ENCODE assay signal across 22 mouse cellular contexts in genomic region chr8:77850523-77850922, GRCm38 (mm10).
DNase-seq lines count a peak whose midpoint lies in the region; ATAC-seq lines count a peak whose summit lies in the region.
"Had no signal": no experiment of that assay in that cellular context is flagged by ENCODE, and none has a peak within 500 bp of the region (broad histone marks: within the 10 kb centered on the region; RNA-seq: fewer than 3 reads in every experiment).

No protein-coding gene starts in this region.

- 64% methylated on average over 5 of the region's 5 CpGs for WGBS in embryonic facial prominence, embryonic 14.5 days
- 75% methylated on average over 5 of the region's 5 CpGs for WGBS in embryonic facial prominence, embryonic 10.5 days

- peak; percentile 79; the same call in 1 of the 2 replicates for ATAC-seq in embryonic facial prominence, embryonic 14.5 days (ENCODE audit: low read depth)
- 0 out of 2 replicates have a peak, but pooled peaks have one; percentile 26 for ATAC-seq in megakaryocyte progenitor cell, adult 5-6 weeks (replicated peaks; ENCODE audit: poor library complexity)
- ATAC-seq: activated CD4-positive, CD25-positive, alpha-beta regulatory T cell, adult 4 months; CD4-positive, CD25-positive, alpha-beta regulatory T cell, adult 4 months; forebrain, embryonic 13.5 days; forebrain, embryonic 15.5 days; forebrain, postnatal 0 days; Patski had no signal

- no peaks in the 10 kb centered on the region for H3K27me3 ChIP-seq in embryonic facial prominence, embryonic 14.5 days (replicated peaks; ENCODE audit: control insufficient read depth, insufficient read depth, low read length)
- no peaks in the 10 kb centered on the region for H3K27me3 ChIP-seq in embryonic facial prominence, embryonic 10.5 days (replicated peaks; ENCODE audit: low read depth, poor library complexity, severe bottlenecking)
- H3K27me3 ChIP-seq: CH12.LX; embryonic facial prominence, embryonic 13.5 days; forebrain, embryonic 13.5 days; forebrain, embryonic 15.5 days had no signal

- no peak overlapping the region for H3K4me2 ChIP-seq in embryonic facial prominence, embryonic 14.5 days (ENCODE audit: low read depth, low read length)
- H3K4me2 ChIP-seq: embryonic facial prominence, embryonic 13.5 days; forebrain, embryonic 13.5 days; forebrain, embryonic 15.5 days had no signal

- peak; percentile 9 for DNase-seq in adrenal gland, postnatal 10 days
- DNase-seq in adrenal gland, adult 2 months = no peak
- DNase-seq in embryonic facial prominence, embryonic 14.5 days (ENCODE audit: low spot score) = peak; percentile 45
- DNase-seq in embryonic facial prominence, embryonic 10.5 days (ENCODE audit: low spot score) = no peak
- DNase-seq: adrenal gland, adult 8-10 months; adrenal gland, postnatal 36 days; B cell, adult 2 months; cerebellum, adult 11-12 months; cerebellum, adult 2 months; cerebellum, adult 9-10 months; cerebellum, postnatal 10 days; cerebellum, postnatal 25 days; forebrain, postnatal 0 days had no signal

- H3K36me3 ChIP-seq in embryonic facial prominence, embryonic 14.5 days (ENCODE audit: control insufficient read depth, insufficient read depth, low read length) = no peaks in the 10 kb centered on the region
- H3K36me3 ChIP-seq in embryonic facial prominence, embryonic 10.5 days (replicated peaks) = no peaks in the 10 kb centered on the region
- H3K36me3 ChIP-seq: embryonic facial prominence, embryonic 13.5 days; forebrain, embryonic 15.5 days; G1E had no signal

- no peaks in the 10 kb centered on the region for H3K4me1 ChIP-seq in embryonic facial prominence, embryonic 14.5 days (ENCODE audit: control insufficient read depth, insufficient read depth, low read length)
- no peaks in the 10 kb centered on the region for H3K4me1 ChIP-seq in embryonic facial prominence, embryonic 10.5 days
- H3K4me1 ChIP-seq: forebrain, embryonic 13.5 days; forebrain, embryonic 15.5 days had no signal

- 0 out of 2 replicates have a peak, but pooled peaks cover 5% of the 10 kb centered on the region for H3K9me3 ChIP-seq in embryonic facial prominence, embryonic 14.5 days (ENCODE audit: control insufficient read depth, low read length)
- 0 out of 2 replicates have a peak, but pooled peaks cover 5% of the 10 kb centered on the region for H3K9me3 ChIP-seq in embryonic facial prominence, embryonic 10.5 days
- H3K9me3 ChIP-seq: embryonic facial prominence, embryonic 13.5 days; forebrain, embryonic 15.5 days; G1E had no signal

- H3K9ac ChIP-seq in embryonic facial prominence, embryonic 14.5 days (ENCODE audit: low read depth, low read length) = no peak overlapping the region
- H3K9ac ChIP-seq: embryonic facial prominence, embryonic 13.5 days; forebrain, embryonic 13.5 days; forebrain, embryonic 15.5 days; forebrain, postnatal 0 days had no signal

- no peak overlapping the region for H3K4me3 ChIP-seq in embryonic facial prominence, embryonic 14.5 days (ENCODE audit: low read depth, low read length)
- H3K4me3 ChIP-seq in embryonic facial prominence, embryonic 10.5 days = no peak overlapping the region
- H3K4me3 ChIP-seq: embryonic facial prominence, embryonic 13.5 days; forebrain, embryonic 13.5 days; forebrain, embryonic 15.5 days had no signal

- H3K27ac ChIP-seq in embryonic facial prominence, embryonic 14.5 days (replicated peaks; ENCODE audit: low read depth, low read length) = no peak overlapping the region
- H3K27ac ChIP-seq in embryonic facial prominence, embryonic 10.5 days (replicated peaks) = no peak overlapping the region
- H3K27ac ChIP-seq: embryonic facial prominence, embryonic 13.5 days; forebrain, embryonic 13.5 days; forebrain, embryonic 15.5 days had no signal

Comparison
In these comparisons a context has a peak if more than half of its experiments do, and no peak if none do; other contexts are left out.
1. DNase-seq: peak in adrenal gland, postnatal 10 days (single experiment) and embryonic facial prominence, embryonic 14.5 days (single experiment); none in adrenal gland, adult 2 months (single experiment) and embryonic facial prominence, embryonic 10.5 days (single experiment).